Mouse (Mus musculus) common myeloid progenitor, adult 5-6 weeks (primary cell): ENCODE measurements around the gene Srrm3. TPM values are rescaled to one million over a fixed set of nuclear protein-coding genes. Genes with fewer than 3 reads are reported as not detected.

Experiments
- ATAC-seq: replicated peaks from 2 replicates; pipeline ENCODE4 v1.8.0; 2016; ENCODE audit warnings: low read depth, mild to moderate bottlenecking, moderate TSS enrichment, inconsistent platforms; ENCODE audit not compliant: poor library complexity, severe bottlenecking
- total RNA-seq: library from RNA; stranded (forward); fragments of 200-1000, 187-1606 nt; gene quantifications from 2 replicates; pipeline ENCODE4 v1.2.3, GENCODE M21; 2017

Srrm3 gene
- total RNA-seq, 1 experiment from 2014 or later, result not detected

DNA sequence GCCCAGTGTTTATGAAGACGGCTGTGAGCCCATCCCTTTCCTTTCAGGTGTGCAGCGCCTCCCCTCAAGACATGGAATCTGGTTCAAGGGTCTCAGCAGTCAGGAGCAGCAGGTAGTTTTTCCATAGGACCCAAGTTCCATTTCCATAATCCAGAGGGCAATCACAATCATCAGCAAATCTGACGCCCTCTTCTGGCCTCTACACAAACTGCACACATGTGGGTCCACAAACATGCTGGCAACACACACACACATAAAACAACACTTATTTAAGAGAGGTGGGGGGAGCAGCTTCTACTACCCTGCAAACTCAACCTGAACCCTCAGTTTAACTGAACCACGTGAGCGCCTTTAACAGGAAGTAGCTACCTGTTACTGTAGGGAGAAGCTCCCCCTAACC lies 111.9 kb downstream of the Srrm3 start:
- ATAC-seq, result no peak

- ATAC-seq, result no peak
Measured at GRCm38 (mm10) chr5:135919902-135920301, 113.2 kb downstream of the Srrm3 start.

- no peak for ATAC-seq
Measured at GRCm38 (mm10) chr5:135923901-135924300, 117.2 kb downstream of the Srrm3 start.

Other genes starting within 250 kb of the Srrm3 start
- not detected in 2 replicates for gene Ccl26, start 243.3 kb upstream of the Srrm3 start, total RNA-seq
- gene Ccl24, start 233.8 kb upstream of the Srrm3 start, total RNA-seq, result not detected in 2 replicates
- gene Rhbdd2, start 174.3 kb upstream of the Srrm3 start, total RNA-seq, result 12.4 and 14.0 TPM in 2 replicates
- 55.7 and 72.0 TPM in 2 replicates for gene Por, start 136.9 kb upstream of the Srrm3 start, total RNA-seq
- gene Tmem120a, start 62.4 kb upstream of the Srrm3 start, total RNA-seq, result 8.5 and 12.4 TPM in 2 replicates
- gene Styxl1, start 28.5 kb upstream of the Srrm3 start, total RNA-seq, result not detected in 2 replicates
- 189 and 208 TPM in 2 replicates for gene Mdh2, start 28.4 kb upstream of the Srrm3 start, total RNA-seq
- gene Hspb1, start 81.0 kb downstream of the Srrm3 start, total RNA-seq, result 0.46 and 1.4 TPM in 2 replicates
- gene Ywhag, start 127.7 kb downstream of the Srrm3 start, total RNA-seq, result 79.8 and 122 TPM in 2 replicates
- 1.0 and 1.3 TPM in 2 replicates for gene Ssc4d, start 167.6 kb downstream of the Srrm3 start, total RNA-seq
- not detected in 2 replicates for gene Zp3, start 173.2 kb downstream of the Srrm3 start, total RNA-seq
- 4.8 and 5.9 TPM in 2 replicates for gene Dtx2, start 187.9 kb downstream of the Srrm3 start, total RNA-seq
- gene Upk3b, start 231.6 kb downstream of the Srrm3 start, total RNA-seq, result not detected in 2 replicates
- gene Upk3bl, start 247.6 kb downstream of the Srrm3 start, total RNA-seq, result not detected in 2 replicates